Mouse (Mus musculus) ovary, postnatal 10 days (tissue): ENCODE measurements around the gene AI467606.

Source experiments
- DNase-seq: peaks from one replicate; pipeline ENCODE4 v3.0.0; 2022; ENCODE audit warnings: low spot score

AI467606 gene

DNA sequence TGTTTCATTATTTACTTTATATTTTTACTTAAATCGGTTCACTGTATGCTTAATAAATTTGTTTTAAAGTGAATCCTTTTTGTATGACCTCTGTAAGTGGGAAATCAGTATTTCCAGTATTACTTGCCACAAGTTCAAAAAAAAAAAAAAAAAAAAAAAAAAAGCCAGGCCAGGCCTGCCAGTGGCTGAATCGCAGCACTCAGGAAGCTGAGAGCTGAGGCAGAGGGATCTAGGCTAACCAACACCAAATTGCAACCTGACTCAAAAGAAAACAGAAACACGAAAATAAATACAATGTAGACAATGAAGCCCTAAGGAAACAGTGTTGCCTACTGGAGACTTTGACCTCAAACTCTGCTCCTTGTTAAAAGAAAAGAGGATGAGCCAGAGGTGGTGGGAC, 2.8 kb downstream of the AI467606 start:
- no peak for DNase-seq

DNA sequence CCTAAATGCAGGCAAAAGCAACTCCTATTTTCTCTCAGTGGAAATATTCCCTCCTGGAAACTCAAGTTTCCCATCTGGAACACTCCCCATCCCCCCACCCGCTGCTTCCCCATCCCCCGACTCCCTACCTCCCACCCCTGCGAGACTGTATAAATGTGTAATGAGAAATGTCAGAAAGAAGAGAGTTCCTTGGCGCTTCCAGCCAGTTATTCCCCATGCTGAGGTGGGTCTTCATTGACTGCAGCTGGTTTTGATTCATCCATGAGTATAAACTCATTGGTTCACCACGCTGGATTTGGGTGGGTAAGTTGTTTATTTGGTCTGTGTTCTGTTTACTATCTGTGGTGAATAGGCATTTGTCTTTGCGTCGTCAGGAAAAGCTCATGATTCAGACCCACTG, 5.3 kb downstream of the AI467606 start:
- no peak for DNase-seq

DNA sequence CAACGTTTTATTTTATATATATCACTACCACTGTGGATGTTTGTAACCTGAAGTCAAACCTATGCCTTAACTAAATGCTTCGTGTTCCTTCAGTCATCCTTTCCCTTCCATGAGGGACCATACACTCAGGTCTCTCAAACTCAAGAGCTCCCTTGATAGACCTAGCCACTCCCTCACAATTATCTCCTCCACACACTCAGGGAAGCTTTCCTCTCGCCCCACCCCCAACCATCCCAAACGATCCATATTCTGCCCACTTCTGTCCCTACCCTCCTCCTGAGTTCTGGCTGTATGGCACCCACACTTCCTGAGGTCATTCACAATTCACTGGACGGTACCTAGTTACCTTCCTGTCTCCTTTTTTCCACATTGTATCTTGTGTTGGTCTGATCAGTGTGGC, 7.4 kb downstream of the AI467606 start:
- DNase-seq, result no peak

DNA sequence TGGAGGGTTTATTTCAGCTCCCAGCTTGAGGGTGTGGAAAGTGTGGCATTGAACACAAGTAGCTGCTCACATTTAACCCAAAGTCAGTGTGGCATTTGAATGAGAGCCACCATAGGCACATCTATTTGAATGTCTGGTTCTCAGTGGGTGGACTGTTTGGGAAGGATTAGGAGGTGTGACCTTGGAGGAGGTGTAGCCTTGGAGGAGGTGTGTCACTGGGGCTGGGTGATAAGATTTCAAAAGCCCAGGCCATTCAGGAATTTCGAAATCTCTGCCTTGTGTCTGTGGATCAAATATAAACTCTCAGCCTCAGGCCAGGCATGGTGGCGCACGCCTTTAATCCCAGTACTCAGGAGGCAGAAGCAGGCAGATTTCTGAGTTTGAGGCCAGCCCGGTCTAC, 7.8 kb downstream of the AI467606 start:
- DNase-seq, result no peak

DNA sequence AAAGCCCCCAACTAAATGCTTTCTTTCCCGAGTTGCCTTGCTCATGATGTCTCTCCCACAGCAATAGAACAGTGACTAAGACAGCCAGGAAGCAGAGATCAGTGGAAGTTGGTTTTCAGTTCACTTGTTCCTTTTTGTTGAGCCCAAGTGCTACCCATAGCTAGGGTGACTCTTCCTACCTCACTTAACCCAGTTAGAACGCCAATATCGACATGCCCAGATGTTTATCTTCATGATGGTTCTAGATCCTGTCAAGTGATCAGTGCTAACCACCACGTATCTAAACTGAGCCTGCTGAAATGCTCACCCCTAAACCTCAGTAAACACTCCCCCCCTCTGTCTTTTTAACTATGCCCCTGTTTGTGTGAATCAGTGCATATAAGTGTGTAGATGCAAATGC, 8.4 kb downstream of the AI467606 start:
- no peak for DNase-seq

DNA sequence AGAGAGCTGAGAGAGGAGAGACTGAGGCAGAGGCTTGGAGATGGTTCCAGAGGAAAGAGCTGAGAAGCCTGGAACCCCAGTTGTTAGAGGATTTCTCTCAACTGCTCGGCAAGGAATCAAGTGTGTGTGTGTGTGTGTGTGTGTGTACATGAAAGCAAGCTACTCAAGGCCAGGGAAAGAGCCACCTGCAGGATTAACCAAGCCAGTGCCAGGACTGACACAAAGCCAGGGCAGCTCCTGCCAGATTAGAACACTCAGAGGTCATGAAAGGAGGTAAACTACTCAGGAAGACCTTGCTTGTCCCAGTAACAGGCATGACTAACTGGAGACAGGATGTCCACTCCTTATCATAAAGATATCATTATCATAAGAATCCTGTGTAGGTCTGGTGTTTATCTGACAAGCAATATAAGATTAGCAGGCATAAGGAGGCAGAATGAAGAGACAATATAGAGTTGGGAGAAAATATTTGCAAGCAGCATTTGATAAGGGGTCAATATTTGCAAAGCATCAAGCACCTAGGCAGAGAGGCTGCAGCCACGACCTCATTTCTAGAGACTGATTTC, 10.4 kb downstream of the AI467606 start:
- DNase-seq, result no peak

DNA sequence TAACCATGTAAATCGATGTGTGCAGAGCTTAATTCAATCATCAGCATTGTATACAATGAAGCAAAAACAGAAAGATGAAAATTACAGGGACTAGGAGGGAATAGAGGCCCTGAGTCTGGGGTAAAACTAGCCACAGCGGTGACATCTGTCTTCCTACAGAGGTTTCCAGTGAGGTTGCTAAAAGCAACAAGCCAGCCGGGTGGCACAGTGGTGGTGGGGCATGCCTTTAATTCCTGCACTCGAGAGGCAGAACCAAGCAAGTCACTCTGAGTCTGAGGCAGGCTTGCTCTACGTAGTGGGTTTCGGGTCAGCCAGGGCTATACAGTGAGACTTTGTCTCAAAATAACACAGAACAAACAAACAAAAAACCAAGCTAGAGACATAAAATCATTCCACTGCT, 11.0 kb downstream of the AI467606 start:
- no peak for DNase-seq

DNA sequence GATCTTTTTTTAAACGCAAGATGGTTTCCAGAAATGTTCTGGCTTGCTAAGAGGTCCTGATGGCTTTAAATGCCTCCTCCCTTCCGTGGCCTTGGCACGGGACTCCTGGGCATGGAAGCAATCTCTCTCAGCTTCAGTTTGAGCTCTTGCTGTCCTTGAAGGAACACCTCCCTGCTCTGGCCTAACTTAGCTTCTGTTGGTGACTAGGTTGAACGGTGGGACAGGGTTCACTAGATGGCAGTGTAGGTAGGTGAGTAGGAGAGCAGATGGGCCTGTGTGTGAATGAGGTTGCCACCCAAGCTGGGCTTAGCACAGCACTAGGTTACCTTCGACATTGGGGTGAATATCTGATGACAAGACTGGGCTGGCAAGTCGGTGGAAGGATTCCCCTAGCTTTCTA, 12.8 kb downstream of the AI467606 start:
- DNase-seq, result no peak

DNA sequence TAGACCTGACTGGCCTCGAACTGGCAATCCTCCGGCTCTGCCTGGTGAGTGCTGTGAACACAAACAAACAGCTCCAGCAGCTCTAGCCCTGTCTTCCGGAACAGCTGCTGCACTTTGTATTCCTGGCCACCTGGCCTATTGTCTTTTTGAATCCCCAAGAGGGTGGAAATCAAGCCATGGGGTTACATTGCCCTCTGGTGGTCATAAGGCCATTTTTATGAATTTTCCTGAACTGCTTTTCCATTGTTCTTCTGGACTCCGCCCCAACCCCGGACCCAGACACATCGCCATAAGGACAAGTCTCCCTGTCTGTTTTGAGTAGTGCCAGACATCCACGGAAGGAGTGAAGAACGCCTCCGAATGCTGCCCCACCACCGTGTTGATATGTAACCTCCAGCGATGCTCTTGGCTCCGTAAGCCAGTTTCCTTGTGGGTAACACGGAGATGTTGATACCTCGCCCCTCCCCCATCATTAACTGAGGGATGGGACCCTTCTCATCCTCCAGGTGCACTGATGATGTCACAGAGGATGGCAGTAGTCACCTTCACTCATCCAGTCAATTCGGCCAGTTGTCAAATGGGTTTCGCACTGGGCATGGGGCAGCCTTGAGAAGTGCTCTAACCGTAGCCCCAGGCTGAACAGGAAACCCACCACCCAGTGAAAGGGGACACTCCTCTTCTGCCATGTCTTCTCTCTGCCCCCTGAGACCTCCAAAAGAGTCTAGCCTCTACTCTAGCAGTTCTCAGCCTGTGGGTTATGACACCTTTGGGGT, 13.6 kb downstream of the AI467606 start:
- peak; percentile 45 for DNase-seq

DNA sequence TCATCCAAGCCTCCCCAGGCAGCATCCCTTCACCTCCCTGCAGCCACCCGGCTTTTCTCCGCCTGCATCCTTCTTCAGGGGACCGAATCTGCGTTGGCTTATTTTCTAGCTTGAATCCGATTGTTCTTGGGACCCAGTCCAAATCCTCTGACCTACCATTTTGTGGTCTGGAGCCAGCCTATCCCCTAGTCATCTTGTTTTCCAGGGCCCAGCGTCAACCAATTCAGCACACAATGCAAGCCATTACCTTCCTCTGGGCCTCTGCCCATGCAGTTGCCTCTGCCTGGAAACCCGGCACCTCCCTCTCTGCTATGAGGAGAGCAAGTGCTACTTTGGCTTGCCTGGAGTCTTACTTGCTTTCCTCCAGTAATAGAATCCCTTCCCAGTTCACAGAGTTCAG, 14.4 kb downstream of the AI467606 start:
- DNase-seq, result no peak

DNA sequence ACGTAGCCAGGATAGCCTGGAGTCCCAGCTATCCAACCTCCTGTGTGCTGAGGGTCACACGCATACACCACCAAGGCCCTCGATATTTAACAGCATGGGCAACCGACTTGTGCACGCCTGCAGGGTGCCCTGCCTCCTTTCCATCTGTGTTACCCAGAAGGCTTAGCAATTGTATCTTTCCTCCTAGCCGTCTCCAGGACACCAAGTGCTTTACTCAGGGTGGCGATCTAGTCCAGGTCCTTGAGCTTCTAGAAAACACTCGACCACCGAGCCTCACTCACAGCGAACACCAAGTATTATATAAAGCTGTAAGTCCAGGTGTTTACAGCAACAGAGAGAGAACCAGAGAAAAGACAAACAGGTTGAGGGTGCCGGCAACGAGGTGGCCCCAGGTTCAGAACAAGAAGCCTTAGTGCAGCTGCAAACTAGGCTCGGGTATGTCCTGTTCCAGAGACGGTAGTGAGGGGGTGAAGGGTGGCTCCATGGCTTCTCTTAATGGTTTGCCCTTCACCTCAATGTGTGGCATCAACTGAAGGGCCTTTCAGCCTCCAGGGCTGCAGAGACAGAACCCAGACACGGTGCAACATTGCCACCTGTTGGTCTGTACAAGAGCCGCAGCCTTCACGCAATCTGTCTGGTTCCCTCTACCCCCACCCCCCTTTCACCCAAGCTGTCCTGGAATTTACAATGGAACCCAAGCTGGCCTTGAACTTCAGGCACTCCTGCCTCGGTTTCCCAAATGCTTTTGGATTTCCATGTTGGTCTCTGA, 19.3 kb downstream of the AI467606 start:
- DNase-seq, result no peak

DNA sequence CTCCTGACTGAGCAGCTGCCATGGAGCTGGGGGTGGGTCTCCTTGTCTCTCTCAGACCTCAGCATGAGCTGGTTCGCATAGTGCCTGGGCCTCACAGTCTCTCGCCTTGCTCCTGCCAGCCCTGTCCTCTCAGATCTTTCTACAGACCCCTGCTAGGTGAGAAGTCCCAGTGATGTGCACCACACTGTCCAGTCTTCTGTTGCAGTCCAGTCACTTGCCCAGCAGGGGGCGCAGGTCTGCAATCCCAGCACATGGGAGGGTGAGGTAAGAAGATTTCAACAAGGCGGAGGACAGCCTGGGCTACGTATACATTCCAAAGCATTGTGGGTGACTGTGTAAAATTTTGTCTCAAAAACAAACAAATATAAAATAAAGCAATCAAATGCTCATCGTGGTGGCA, 20.3 kb downstream of the AI467606 start:
- no peak for DNase-seq

DNA sequence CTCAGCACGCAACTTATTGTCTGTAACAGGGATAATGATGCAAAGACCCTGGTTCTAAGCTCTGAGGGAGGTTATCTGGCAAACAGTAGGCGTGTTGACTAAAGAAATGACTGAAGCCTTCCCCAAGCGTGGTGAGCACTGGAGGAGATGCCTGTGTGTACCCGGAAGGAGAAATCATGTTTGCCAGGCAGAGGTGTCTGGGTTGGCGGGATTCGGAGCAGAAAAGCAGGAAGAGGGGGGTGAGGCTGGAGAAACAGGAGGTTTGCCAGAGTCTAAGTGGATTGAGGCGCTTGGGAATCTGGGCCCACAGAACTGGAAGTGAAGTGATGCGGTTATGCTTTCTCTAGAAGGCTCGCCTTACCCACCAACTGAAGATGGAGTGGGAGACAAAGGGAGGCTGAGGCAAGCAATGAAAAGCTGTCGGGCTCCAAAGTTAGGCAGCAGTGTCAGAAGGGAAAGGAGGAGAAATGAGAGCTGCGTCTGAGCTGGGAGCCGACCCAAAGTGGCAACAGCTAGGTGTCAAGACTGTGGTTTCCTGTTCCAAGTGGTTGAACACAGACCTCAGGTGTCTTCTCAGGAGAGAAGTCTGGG, 21.2 kb downstream of the AI467606 start:
- no peak for DNase-seq

DNA sequence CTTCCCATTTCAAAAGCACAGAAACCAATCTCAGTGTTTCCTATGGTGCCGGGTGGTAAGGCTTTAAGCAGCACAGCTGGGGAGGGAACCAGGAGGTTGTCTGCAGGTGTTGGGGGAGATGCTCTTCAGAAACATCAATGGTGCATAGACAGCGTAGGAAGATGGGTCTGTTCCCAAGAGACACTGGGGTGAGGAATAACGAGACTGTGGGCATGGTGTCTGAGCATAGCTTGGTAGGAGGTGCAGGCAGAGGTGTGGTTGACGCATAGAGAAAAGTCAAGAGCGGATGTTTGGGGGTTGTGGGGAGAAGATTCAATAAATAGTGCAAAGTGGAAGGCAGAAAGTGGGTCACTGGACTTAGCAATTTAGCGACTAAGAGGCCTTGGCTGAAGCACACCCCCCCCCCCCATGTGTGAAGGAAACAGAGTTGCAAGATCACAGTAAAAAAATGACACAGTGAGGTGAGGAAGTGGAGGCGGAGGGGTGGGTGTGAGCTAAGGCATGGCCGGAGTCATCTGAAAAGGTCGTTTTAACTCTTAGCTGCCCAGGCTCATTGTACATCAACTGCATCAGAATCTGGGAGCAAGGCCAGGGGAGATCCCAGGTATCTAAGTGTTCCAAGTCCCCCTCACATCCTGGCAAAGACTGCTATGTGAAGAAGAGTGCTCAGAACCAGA, 21.9 kb downstream of the AI467606 start:
- no peak for DNase-seq

DNA sequence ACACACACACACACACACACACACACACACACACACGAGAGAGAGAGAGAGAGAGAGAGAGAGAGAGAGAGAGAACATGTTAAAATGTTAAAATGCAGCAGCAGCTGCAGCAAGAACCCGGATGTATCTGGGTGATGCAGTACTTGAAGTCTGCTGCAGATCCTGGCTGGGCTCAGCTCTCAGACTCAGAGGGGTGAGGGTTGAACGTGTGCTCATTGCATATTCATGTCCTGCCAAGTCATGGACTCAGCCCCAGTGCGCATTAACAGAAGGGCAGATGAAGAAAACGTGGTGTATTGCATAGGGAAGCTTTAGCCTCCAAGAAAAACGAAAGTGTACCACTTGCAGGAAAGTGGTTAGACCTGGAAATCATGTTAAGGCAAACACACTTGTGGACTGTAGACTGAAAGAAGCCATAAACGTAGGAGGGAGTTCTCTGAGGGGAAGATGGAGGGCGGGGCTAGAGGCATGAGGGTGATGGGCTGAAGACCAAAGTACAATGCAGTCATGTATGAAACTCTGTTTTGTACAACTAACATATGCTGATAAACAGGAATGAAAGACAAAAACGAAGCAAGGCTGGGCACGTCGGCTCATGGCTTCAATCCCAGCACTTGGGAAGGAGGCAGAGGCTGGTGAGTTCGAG, 22.6 kb downstream of the AI467606 start:
- no peak for DNase-seq

DNA sequence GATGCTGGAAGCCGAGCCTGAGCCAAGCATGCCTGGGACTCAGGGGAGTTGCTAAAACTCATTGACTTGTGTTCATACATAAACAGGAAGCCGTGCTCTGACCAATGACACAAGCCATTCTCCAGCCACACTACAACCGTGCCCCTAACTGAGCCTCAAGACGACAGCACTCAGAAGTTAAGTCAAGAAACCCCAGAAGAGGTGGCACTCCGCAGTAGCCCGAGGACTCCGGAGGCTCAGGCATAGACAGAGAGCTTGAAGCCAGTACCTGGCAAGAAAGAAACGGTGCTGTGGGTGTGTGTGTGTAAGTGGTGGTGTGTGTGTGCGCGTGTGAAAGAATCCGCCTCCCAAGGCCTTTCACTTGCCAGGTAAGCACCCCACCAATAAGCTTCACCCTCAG, 23.8 kb downstream of the AI467606 start:
- no peak for DNase-seq

DNA sequence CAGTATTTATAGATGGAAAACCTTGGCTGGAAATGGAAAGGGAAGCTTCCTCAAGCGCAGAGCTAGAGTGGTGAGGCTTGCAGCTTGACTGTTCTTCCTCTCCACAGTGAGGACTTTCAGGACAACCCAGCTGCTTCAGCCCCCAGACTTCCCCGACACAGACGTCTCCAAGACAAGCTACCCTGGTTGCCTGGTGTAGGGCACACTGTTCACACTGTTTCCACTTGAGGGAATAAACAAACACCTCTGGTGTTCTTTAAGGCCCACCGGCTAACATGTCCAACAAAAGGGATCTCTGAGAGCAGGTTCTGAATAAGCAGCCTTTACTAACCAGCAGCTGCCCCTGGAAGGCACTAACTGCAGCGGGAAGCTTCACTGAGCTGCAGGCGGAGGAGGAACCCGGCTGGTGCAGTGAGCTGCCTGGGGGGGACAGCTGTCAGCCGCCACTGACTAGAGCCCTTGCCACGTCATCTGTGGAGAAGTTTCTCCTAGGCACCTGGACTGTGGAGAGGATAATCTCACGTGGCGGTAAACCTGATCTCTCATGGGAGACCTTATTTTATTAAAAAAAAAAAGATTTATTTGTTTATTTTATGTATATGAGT, 25.3 kb downstream of the AI467606 start:
- DNase-seq, result no peak

DNA sequence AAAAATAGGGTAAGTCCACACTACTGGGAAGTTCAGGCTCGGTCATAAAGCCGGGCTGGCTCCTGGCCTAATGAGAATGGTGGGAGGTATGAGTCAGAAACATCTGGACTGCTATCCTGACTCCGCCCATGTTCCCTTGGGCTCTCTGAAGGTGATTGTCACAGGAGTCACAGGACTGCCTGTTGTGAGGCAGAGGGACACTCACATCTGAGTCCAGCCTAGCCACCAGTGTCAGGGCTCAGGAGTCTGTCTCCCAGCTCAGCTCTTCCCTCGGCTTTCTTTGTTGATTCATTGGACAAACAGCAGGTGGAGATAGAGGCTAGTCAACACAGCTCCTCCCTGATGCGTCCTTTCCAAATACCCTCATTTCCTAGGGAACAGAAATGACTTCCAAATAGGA, 26.8 kb downstream of the AI467606 start:
- DNase-seq, result no peak

DNA sequence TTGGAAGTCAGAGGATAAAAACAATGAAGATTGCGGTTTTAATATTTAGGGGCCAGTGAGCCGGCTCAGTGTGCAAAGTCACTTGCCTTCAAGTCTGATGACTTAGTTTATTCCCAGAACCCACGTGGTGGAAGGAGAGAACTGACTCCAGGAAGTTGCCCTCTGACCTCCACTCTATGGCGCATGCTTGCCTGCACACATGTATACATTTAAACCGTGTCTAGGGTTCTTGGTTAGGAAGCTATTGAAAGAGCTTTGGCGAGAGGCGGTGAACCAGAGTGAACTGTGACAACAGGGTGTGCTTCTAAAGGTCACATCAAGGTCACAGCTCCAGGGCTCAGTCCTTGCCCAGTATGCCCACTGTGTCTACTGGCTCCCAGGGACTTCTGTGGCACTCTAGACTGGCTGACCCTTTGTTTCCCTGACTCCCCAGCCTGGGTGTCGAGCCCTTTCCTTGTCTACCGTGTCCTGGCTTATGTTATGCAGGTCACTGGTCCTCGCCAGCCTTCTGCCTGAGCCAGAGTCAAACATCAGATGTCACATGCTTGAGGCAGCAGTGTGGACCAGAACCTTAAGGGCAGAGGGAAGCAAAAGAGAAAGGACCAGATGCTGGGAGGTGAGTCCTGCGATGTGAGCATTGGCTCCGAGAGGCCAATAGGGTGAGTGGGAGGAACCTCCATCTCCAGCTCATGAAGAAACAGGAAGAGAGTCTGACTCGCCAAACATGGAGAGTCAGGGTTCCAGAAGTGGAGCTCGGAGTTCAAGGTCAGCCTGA, 27.7 kb downstream of the AI467606 start:
- no peak for DNase-seq

DNA sequence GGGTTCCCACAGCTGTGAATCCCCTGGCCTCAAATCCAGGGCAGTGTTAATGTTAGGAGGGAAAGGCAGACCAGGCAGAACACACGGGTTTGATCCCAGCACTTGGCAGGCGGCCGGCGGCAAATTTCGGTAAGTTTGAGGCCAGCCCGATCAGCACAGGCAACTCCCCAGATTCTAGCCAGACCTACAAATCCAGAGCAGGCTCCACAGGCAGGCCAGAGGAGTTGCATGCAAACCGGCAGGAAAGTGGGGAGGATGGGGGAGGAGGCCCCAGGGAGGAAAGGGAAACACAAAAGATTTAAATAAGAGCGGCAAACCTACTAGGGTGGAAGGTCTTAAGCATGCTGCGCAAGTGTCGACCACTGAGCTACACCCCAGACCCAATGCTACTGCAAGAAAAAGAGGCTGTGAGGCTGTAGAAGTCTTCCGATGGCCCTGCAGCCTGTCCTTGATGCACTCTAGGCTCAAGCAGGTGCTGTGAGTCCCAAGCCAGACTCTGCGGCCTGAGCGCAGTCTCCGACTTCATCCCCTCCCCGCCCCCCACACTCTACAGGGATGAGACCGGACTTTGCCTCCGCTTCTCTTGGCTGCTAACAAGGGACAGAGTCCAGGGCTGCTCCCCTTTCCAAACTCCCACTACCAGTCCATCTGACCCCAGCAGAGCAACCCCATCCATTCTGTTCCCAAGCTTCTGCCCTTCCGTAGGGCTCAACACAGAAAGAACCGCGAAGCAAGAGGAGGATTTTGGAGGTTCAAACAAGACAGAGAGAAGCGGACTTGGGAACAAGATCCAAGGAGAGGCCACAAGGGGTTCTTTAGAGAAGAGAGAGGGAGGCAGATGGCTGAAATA, 30.1 kb downstream of the AI467606 start:
- DNase-seq, result no peak
